Comparison of ENCODE assay signal across 13 mouse cellular contexts in the genomic region with DNA sequence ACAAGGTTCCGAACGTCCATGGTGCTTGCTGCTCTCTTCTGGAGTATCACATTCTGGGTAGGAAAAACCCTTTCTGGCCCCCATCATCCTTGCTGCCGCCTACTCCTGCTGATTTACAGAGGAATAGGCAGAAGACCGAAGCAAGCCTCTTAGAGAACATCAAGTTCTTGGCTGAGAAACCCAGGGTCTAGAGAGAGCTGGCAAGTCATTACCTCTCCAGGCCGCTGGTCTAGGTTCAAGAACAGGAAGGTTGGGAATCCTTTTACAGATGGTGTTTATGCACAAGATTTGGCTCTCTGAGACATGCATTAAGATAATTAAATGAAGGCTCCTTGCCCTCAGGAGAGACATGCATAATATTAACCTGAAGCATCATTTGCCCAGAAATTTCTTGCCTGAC. TPM values are rescaled to one million over a fixed set of nuclear protein-coding genes. Genes with fewer than 3 reads are reported as not detected.
DNase-seq lines count a peak whose midpoint lies in the region.
"Had no signal": no experiment of that assay in that cellular context is flagged by ENCODE, and none has a peak within 500 bp of the region (broad histone marks: within the 10 kb centered on the region; RNA-seq: fewer than 3 reads in every experiment).

No protein-coding gene starts in this region.

- peak; percentile 47 to 60 for DNase-seq in cerebellum, postnatal 10 days
- DNase-seq in cerebellum, adult 11 months: no peak
- DNase-seq in heart, adult 11 months: peak; percentile 85
- no peak for DNase-seq in heart, postnatal 36 days
- peak; percentile 14 for DNase-seq in brain, adult 2 months (ENCODE audit: low read depth, low spot score)
- DNase-seq in testis, postnatal 14 days (ENCODE audit: low spot score): peak; percentile 17
- DNase-seq in lung, postnatal 36 days: no peak
- DNase-seq: adrenal gland, adult 8-10 months; adrenal gland, postnatal 25 days; cerebellum, adult 9-11 months; gastrocnemius, postnatal 14 days; heart, adult 2 months; heart, postnatal 14 days had no signal

- intact Hi-C loops in heart, postnatal 36 days (cut with DNase I): no loop called here

RNA-seq across cellular contexts. Expression of a gene that starts 5.3 kb away (rescaled TPM):
- total RNA-seq in heart, postnatal 36 days (2021): 1 to 10 TPM; 7.0 to 7.2 TPM

Comparison
In these comparisons a context has a peak if more than half of its experiments do, and no peak if none do; other contexts are left out.
1. DNase-seq: peak in cerebellum, postnatal 10 days (2 of 2), heart, adult 11 months (single experiment), brain, adult 2 months (single experiment) and testis, postnatal 14 days (single experiment); none in cerebellum, adult 11 months (single experiment), heart, postnatal 36 days (0 of 2) and lung, postnatal 36 days (single experiment).